Mouse (Mus musculus) ES-E14 (cell line): ENCODE data around the gene Zfp740.

Experiments
- HCFC1 ChIP-seq: IDR thresholded peaks from 2 replicates; pipeline ENCODE4 v1.6.1; 2012; ENCODE audit warnings: low read length, inconsistent platforms, borderline replicate concordance; ENCODE audit not compliant: insufficient read depth
- MAFK ChIP-seq: IDR thresholded peaks from 2 replicates; pipeline ENCODE4 v1.6.1; 2014; ENCODE audit warnings: mild to moderate bottlenecking, low read depth, low read length, inconsistent platforms; ENCODE audit not compliant: insufficient read depth
- ZC3H11A ChIP-seq: IDR thresholded peaks from 2 replicates; pipeline ENCODE4 v1.6.1; 2012; ENCODE audit warnings: low read depth, mild to moderate bottlenecking, inconsistent platforms, low read length, borderline replicate concordance
- ZNF384 ChIP-seq: IDR thresholded peaks from 2 replicates; pipeline ENCODE4 v1.6.1; 2012; ENCODE audit warnings: low read depth, low read length, inconsistent platforms

DNA sequence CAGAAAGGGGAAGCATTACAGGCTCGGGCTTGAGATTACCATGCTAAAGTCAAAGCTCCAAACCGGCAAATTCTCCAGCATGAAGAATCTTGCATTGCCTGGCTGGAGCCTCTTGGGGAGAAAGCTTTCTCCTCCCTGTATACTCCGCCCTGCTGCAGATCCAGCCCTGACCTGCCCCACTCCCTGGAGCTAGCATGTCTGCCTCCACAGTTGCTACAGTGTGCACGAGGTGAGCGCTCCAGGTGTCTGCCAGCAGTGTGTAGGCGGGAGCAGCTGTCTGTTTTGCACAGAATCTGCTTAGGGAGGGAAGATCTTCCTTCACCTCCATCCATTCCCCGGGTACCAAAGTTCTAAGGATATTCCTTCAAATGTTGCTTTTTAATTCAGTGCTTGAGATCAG lies 59.5 kb downstream of the Zfp740 start:
- TF ChIP-seq HCFC1, result no peak
- TF ChIP-seq ZNF384, result no peak
- TF ChIP-seq ZC3H11A, result no peak
- TF ChIP-seq MAFK, result no peak
